Mouse (Mus musculus) lung, postnatal 0 days (tissue): ENCODE results near the gene Akr1c12.

Experiments
- CTCF ChIP-seq: IDR thresholded peaks from 2 replicates; pipeline ENCODE4 v1.5.1; 2016; ENCODE audit warnings: antibody characterized with exemption, mild to moderate bottlenecking
- EP300 ChIP-seq: IDR thresholded peaks from 2 replicates; pipeline ENCODE4 v1.6.1; 2016; ENCODE audit warnings: antibody characterized with exemption, mild to moderate bottlenecking, control low read depth

DNA sequence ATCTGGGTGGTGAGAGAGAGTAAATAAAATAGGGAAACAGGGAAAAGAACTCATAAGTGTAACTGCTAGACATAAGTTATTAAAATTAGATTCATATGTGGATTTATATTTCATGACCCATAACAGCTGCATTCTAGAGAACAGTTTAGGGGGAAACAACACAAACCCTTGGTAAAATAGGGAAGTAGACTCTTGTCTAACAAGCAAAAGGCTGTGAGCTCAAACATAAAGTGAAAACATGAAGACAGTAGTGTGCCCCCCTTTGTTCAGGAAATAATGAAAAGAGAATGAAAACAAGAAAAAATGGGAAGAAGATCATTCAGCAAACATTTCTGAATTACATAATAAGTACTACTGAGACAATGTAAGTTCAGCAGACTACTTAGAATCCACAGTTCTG is 8.4 kb downstream of the Akr1c12 start:
- TF ChIP-seq CTCF (no peak), EP300 (no peak)
